Comparison of ENCODE assay signal across 17 mouse cellular contexts in genomic region chr1:183595306-183595705, GRCm38 (mm10).
"Had no signal": no experiment of that assay in that cellular context is flagged by ENCODE, and none has a peak within 500 bp of the region (broad histone marks: within the 10 kb centered on the region; RNA-seq: fewer than 3 reads in every experiment).

No protein-coding gene starts in this region.

- H3K4me2 ChIP-seq: liver, embryonic 11.5 days; lung, embryonic 14.5 days; midbrain, embryonic 11.5 days; neural tube, embryonic 12.5 days; stomach, embryonic 15.5 days had no signal

- ATAC-seq: intestine, postnatal 0 days had no signal

- DNase-seq: kidney, adult 9 months; kidney, postnatal 10 days; kidney, postnatal 4 days; lung, embryonic 14.5 days; lung, postnatal 14 days; retina, postnatal 1 day; right cerebral cortex, postnatal 4 days; thymus, postnatal 36 days had no signal

- H3K27ac ChIP-seq: layer of hippocampus, adult 2 months; limb, embryonic 10.5 days; macrophage; neural tube, embryonic 12.5 days; stomach, embryonic 15.5 days had no signal

- H3K9ac ChIP-seq: lung, embryonic 14.5 days; neural tube, embryonic 12.5 days; stomach, embryonic 15.5 days had no signal

- H3K27me3 ChIP-seq: megakaryocyte, embryonic 14.5 days; neural tube, embryonic 12.5 days; stomach, embryonic 15.5 days had no signal

- H3K4me1 ChIP-seq: limb, embryonic 10.5 days; megakaryocyte, embryonic 14.5 days; neural tube, embryonic 12.5 days; stomach, embryonic 15.5 days had no signal

- H3K9me3 ChIP-seq: limb, embryonic 10.5 days; neural tube, embryonic 12.5 days; stomach, embryonic 15.5 days had no signal

- H3K36me3 ChIP-seq: limb, embryonic 10.5 days; neural tube, embryonic 12.5 days; stomach, embryonic 15.5 days had no signal

- H3K4me3 ChIP-seq: layer of hippocampus, adult 2 months; limb, embryonic 10.5 days; megakaryocyte, embryonic 14.5 days; neural tube, embryonic 12.5 days; stomach, embryonic 15.5 days had no signal
